Mouse (Mus musculus): ENCODE data around the gene Acot11. TPM values are rescaled to one million over a fixed set of nuclear protein-coding genes. Genes with fewer than 3 reads are reported as not detected.

The Acot11 gene
- 12.2 and 14.1 TPM in 2 replicates for polyA plus RNA-seq (2015; fragmentation: Nextera tagmentation; extraction: Ambion mirVana)

- Histone ChIP-seq H3K4me2 (replicated peaks) (peak within 1 kb of the TSS; percentile 80), H3K9me3 (no peaks in the 10 kb centered on the region), H3K36me3 (no peaks in the 10 kb centered on the region), H3K4me1 (replicated peaks) (peaks cover 17% of the 10 kb centered on the region), H3K4me3 (replicated peaks) (peak within 1 kb of the TSS; percentile 42), H3K27ac (peak within 1 kb of the TSS; percentile 72), H3K27me3 (replicated peaks) (no peaks in the 10 kb centered on the region), H3K9ac (peak within 1 kb of the TSS; percentile 61)
- 1% methylated on average over 23 of the region's 23 CpGs for WGBS
- peak; percentile 83 for ATAC-seq
Measured at GRCm38 (mm10) chr4:106804910-106805274, at the start of gene Acot11. TSS of gene Acot11 (minus strand) at chr4:106804998.

GRCm38 (mm10) chr4:106848290-106849092, 43.7 kb upstream of the Acot11 start:
- H3K9ac ChIP-seq: peak overlapping the region; percentile 39; the same call in 1 of the 2 replicates
- H3K9me3 ChIP-seq: no peaks in the 10 kb centered on the region
- peaks cover 25% of the 10 kb centered on the region for H3K4me1 ChIP-seq (replicated peaks)
- no peak overlapping the region for H3K4me3 ChIP-seq (replicated peaks)
- H3K27me3 ChIP-seq (replicated peaks): no peaks in the 10 kb centered on the region
- WGBS: 46% methylated on average over 12 of the region's 12 CpGs
- no peaks in the 10 kb centered on the region for H3K36me3 ChIP-seq
- ATAC-seq: peak; percentile 41
- peak overlapping the region; percentile 89 for H3K27ac ChIP-seq
- peak overlapping the region; percentile 60 for H3K4me2 ChIP-seq (replicated peaks)

- no peaks in the 10 kb centered on the region for H3K36me3 ChIP-seq
- H3K4me1 ChIP-seq (replicated peaks): peaks cover 23% of the 10 kb centered on the region
- peak; percentile 90 for ATAC-seq
- no peak overlapping the region for H3K4me3 ChIP-seq (replicated peaks)
- peak overlapping the region; percentile 39 for H3K9ac ChIP-seq
- H3K9me3 ChIP-seq: no peaks in the 10 kb centered on the region
- 8% methylated on average over 9 of the region's 9 CpGs for WGBS
- H3K27me3 ChIP-seq (replicated peaks): no peaks in the 10 kb centered on the region
- peak overlapping the region; percentile 60 for H3K4me2 ChIP-seq (replicated peaks)
- H3K27ac ChIP-seq: peak overlapping the region; percentile 89
Measured at GRCm38 (mm10) chr4:106847591-106848289, 42.9 kb upstream of the Acot11 start.

DNA sequence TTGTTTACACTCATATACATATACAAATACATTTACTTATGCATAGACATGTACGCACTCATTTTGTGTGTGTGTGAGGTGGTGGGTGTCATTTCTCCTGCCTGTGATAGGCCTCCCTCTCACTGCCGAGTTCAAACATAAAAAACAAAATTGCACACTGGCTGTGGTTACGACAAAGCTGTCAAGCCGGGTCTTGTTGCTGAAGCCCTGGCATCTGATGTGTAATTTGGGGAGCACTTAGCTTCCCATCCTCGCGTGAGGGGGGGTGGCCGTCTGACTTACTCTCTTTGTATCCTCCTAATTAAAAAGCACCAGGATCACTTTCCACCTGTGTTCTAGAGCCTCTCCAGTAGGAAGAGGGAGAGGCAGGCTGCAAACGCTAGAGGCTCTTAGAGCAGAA, 37.8 kb upstream of the Acot11 start:
- ATAC-seq: no peak
- no peak overlapping the region for H3K27ac ChIP-seq
- 58% methylated on average over 8 of the region's 8 CpGs for WGBS
- no peak overlapping the region for H3K4me2 ChIP-seq (replicated peaks)
- no peaks in the 10 kb centered on the region for H3K9me3 ChIP-seq
- no peaks in the 10 kb centered on the region for H3K36me3 ChIP-seq
- no peak overlapping the region for H3K9ac ChIP-seq
- H3K4me1 ChIP-seq (replicated peaks): peaks cover 35% of the 10 kb centered on the region
- no peaks in the 10 kb centered on the region for H3K27me3 ChIP-seq (replicated peaks)
- H3K4me3 ChIP-seq (replicated peaks): no peak overlapping the region

GRCm38 (mm10) chr4:106841856-106842255, 37.1 kb upstream of the Acot11 start:
- Histone ChIP-seq H3K27ac (peak overlapping the region; percentile 96), H3K36me3 (no peaks in the 10 kb centered on the region), H3K9ac (no peak overlapping the region), H3K4me1 (replicated peaks) (peaks cover 34% of the 10 kb centered on the region), H3K9me3 (no peaks in the 10 kb centered on the region), H3K4me2 (replicated peaks) (no peak overlapping the region), H3K4me3 (replicated peaks) (no peak overlapping the region), H3K27me3 (replicated peaks) (no peaks in the 10 kb centered on the region)
- no peak for ATAC-seq
- 45% methylated on average over 7 of the region's 7 CpGs for WGBS

GRCm38 (mm10) chr4:106841303-106841702, 36.5 kb upstream of the Acot11 start:
- Histone ChIP-seq H3K36me3 (no peaks in the 10 kb centered on the region), H3K4me2 (replicated peaks) (0 out of 2 replicates have a peak overlapping the region, but pooled peaks have one; percentile 3), H3K9ac (no peak overlapping the region), H3K4me3 (replicated peaks) (no peak overlapping the region), H3K27ac (peak overlapping the region; percentile 96), H3K9me3 (no peaks in the 10 kb centered on the region), H3K27me3 (replicated peaks) (no peaks in the 10 kb centered on the region), H3K4me1 (replicated peaks) (peaks cover 32% of the 10 kb centered on the region)
- 29% methylated on average over 7 of the region's 7 CpGs for WGBS
- no peak for ATAC-seq

DNA sequence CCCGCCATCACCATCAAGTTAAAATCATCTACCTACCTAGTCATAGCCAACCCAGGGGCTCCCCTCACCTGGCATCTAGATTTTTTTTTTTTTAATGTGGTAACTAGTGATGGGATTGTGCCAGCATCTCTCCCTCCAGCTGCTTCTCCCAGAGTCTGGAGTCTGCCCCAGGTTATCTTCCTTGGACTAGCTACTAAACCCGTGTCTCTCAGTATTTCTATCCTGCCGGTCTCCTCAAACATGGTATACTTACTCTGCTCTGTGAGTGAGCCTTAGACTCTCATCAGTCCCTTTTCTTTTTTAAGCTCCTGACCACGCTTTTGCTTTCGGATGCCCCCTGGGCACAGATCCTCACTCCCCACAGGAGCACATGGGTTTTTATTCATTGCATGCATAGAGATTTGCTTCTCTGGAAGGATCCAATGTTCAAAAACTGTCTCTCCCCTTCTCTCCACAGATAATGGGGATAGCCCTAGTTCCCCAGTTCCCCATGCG, 35.9 kb upstream of the Acot11 start:
- no peak for ATAC-seq
- Histone ChIP-seq H3K27me3 (replicated peaks) (no peaks in the 10 kb centered on the region), H3K36me3 (no peaks in the 10 kb centered on the region), H3K4me2 (replicated peaks) (peak overlapping the region; percentile 97), H3K27ac (peak overlapping the region; percentile 96), H3K4me3 (replicated peaks) (peak overlapping the region; percentile 59), H3K9ac (peak overlapping the region; percentile 69), H3K4me1 (replicated peaks) (peaks cover 32% of the 10 kb centered on the region), H3K9me3 (no peaks in the 10 kb centered on the region)
- WGBS: 37% methylated on average over 6 of the region's 6 CpGs

GRCm38 (mm10) chr4:106839964-106840611, 35.3 kb upstream of the Acot11 start:
- peak overlapping the region; percentile 96 for H3K27ac ChIP-seq
- no peaks in the 10 kb centered on the region for H3K36me3 ChIP-seq
- WGBS: under 1% methylated on average over 28 of the region's 51 CpGs
- H3K9me3 ChIP-seq: no peaks in the 10 kb centered on the region
- H3K9ac ChIP-seq: peak overlapping the region; percentile 79
- peak overlapping the region; percentile 59 for H3K4me3 ChIP-seq (replicated peaks)
- H3K4me2 ChIP-seq (replicated peaks): peak overlapping the region; percentile 97
- ATAC-seq: peak; percentile 72
- no peaks in the 10 kb centered on the region for H3K27me3 ChIP-seq (replicated peaks)
- peaks cover 32% of the 10 kb centered on the region for H3K4me1 ChIP-seq (replicated peaks)

DNA sequence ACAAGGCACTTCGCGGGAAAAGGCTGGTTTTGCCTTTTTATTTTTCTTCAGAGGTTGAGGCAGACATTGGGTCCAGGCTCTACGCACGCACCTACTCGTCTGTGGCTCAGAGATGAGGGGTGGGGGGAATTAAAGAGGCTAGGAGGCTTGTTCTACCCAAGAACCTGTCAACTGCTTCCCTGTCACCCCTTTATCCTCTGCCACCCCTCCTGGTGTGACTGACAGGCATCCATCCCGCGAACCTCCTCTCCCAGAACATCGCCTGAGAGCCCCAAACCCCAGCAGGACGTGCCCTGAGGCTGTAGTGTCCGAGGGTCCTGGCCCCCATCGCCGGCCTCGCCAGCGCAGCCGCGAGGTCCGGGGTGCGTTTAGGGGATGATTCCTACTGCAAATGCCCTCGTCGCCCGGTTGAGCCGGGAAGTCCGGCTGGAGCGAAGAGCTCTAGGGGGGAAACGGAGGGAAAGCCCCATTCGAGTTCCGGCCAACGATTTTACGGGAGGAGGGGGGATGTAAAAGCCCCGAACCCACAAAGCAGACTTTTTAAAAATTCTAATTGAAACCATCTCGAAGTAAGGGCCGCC, 34.5 kb upstream of the Acot11 start:
- Histone ChIP-seq H3K4me2 (replicated peaks) (peak overlapping the region; percentile 97), H3K9me3 (no peaks in the 10 kb centered on the region), H3K27ac (peak overlapping the region; percentile 96), H3K4me3 (replicated peaks) (peak overlapping the region; percentile 59), H3K9ac (peak overlapping the region; percentile 79), H3K27me3 (replicated peaks) (no peaks in the 10 kb centered on the region), H3K36me3 (no peaks in the 10 kb centered on the region), H3K4me1 (replicated peaks) (peaks cover 32% of the 10 kb centered on the region)
- ATAC-seq: peak; percentile 48
- under 1% methylated on average over 32 of the region's 32 CpGs for WGBS

DNA sequence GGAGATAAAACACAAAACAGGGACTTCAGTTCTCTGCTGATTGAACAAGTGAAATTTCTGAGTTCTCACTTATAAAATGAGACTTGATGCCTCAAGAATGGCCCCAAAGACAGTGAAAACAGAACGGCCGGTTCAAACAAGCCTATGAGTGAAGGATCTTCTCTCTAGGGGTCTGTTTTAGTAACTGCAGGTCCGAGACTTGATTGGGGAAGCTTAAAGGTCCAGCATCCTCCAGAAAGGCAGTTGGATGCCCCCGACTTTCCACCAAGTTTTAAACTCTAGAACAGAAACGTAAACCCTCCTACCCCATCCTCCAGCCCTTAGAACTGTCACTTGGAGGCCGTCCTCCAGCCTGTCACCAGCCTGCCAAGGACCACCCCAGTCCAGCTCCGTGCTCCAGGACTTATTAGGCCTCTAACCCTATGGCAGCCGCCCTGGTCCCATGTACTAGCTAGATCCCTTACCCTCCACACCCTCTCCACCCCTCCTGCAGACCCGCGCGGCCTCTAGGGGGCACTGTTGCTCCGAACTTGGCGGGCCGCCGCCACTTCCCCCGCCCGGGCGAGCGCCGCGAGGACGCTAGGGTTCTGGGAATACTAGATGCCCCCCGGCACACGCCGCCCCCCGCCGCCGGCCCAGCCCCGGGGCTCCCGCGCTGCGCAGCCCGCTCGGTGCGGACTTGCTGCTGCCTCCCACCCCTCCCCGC, 33.9 kb upstream of the Acot11 start:
- Histone ChIP-seq H3K27me3 (replicated peaks) (no peaks in the 10 kb centered on the region), H3K36me3 (no peaks in the 10 kb centered on the region), H3K9me3 (no peaks in the 10 kb centered on the region), H3K9ac (peak overlapping the region; percentile 79), H3K4me2 (replicated peaks) (peak overlapping the region; percentile 97), H3K27ac (peak overlapping the region; percentile 96), H3K4me3 (replicated peaks) (peak overlapping the region; percentile 59), H3K4me1 (replicated peaks) (peaks cover 32% of the 10 kb centered on the region)
- peak; percentile 88 for ATAC-seq
- whole genome bisulfite sequencing: 3% methylated on average over 36 of the region's 36 CpGs

DNA sequence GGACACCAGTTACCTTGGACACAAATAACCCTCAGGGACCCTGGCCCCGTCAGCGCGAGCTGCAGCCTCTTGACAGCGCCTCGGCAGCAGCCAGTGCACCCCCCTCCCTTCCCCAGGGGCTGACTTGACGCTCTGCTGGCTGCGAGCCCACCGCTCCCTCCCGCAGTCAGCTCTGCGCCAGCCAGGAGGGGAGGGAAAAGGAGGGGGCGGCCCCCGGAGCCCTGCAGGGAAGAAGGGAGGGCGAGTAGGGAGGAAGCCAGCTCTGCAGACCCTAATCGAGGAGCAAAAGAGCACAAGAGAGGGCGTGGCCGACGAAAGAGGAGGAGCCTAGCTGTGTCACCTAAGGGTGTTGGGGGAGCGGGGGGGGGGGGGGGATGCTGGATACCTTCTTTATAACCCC, 33.2 kb upstream of the Acot11 start:
- peak; percentile 14 for ATAC-seq
- Histone ChIP-seq H3K36me3 (no peaks in the 10 kb centered on the region), H3K9me3 (no peaks in the 10 kb centered on the region), H3K27me3 (replicated peaks) (no peaks in the 10 kb centered on the region), H3K9ac (peak overlapping the region; percentile 27; the same call in 1 of the 2 replicates), H3K27ac (peak overlapping the region; percentile 96), H3K4me2 (replicated peaks) (peak overlapping the region; percentile 63), H3K4me3 (replicated peaks) (peak overlapping the region; percentile 24), H3K4me1 (replicated peaks) (peaks cover 32% of the 10 kb centered on the region)
- WGBS: 1% methylated on average over 17 of the region's 18 CpGs
